Mouse (Mus musculus) bone marrow, adult 2 months (tissue): ENCODE measurements around the gene Dstyk.

Source experiments
- CTCF ChIP-seq: fragments of 200-500 bp; IDR thresholded peaks from 2 replicates; pipeline ENCODE4 v1.5.1; 2011; ENCODE audit warnings: low read length, control low read depth; ENCODE audit not compliant: control insufficient read depth, insufficient read depth
- POLR2A ChIP-seq: fragments of 200-500 bp; IDR thresholded peaks from 2 replicates; pipeline ENCODE4 v1.6.1; 2011; ENCODE audit warnings: low read depth, mild to moderate bottlenecking, control low read depth, low read length, borderline replicate concordance; ENCODE audit not compliant: control insufficient read depth

GRCm38 (mm10) chr1:132425600-132425999 lies 8.2 kb downstream of the Dstyk start:
- TF ChIP-seq CTCF (no peak), POLR2A (no peak)
